Mouse (Mus musculus) urinary bladder, postnatal 36 days (tissue): ENCODE results near the gene Mpp2.

Experiments used
- DNase-seq, 2 experiments: peaks; one replicate each; pipeline ENCODE4 v3.0.0; 2022; ENCODE audit warnings: low spot score in 2 of 2, mixed read lengths in 1 of 2

Gene Mpp2

GRCm38 (mm10) chr11:102087931-102088898, at the start of gene Mpp2:
Gene Mpp2 (minus strand): TSS chr11:102088515.
- DNase-seq: peak; percentile 62 to 75

GRCm38 (mm10) chr11:102137625-102138446, 49.5 kb upstream of the Mpp2 start:
- DNase-seq: no peak

DNA sequence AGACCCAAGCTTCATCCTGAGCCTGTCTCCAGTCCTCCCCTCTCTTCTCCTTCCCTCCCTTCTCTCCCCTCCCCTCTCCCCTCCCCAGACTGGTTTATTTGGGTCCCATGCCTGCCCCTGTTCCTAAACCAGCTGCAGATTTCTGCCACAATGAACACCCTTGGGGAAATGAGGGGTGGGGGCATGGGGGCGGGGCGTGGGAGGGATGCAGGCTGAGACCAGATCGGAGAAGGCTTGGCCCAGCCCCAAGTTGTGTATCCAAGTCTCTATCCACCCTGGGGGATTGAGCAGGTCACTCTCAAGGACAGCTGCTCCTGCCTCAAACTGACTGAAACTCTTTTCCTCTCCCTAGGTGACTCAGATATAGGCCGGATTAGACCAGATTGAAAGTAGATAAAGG, 46.2 kb upstream of the Mpp2 start:
- DNase-seq: no peak

DNA sequence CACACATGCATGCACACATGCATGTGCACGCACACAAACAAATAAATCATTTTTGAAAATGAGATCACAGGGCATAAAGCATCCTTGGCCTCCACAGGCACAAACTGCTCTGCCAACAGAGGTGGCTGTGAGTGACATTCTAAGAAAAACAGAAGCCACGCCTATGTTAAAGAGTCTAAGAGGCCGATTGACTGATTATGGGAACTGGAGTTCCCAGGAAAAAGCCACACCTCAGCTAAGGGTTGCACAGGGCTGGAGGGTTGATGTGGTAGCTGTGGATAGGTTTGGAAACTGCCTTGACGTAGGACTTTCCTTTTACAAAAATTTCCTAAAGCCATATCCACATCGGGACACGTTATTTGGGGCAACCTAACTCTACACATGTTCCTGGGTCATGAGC, 29.1 kb upstream of the Mpp2 start:
- DNase-seq: no peak

- DNase-seq: no peak
Measured at GRCm38 (mm10) chr11:102116241-102116640, 27.9 kb upstream of the Mpp2 start.

GRCm38 (mm10) chr11:102111576-102111975, 23.3 kb upstream of the Mpp2 start:
- DNase-seq: no peak

- DNase-seq: no peak
Measured at GRCm38 (mm10) chr11:102107732-102108131, 19.4 kb upstream of the Mpp2 start, which contains the start of gene Pyy. Gene Pyy (minus strand): TSS chr11:102107832.

DNA sequence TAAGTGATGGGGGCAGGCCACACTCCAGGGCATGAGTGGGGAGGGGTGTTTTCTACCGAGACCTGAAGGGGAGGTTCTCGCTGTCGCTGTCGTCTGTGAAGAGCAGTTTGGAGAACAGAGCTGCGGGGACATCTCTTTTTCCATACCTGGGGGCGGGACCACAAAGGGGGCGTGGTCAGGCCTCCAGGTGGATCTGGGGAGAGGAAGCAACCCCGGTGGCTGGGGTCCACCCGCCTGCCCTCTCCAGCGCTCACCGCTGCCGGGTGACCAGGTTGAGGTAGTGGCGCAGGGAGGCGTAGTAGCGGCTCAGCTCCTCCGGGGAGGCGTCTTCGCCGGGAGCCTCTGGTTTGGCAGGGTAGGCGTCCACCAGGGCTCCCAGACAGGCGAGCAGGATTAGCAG, 18.6 kb upstream of the Mpp2 start:
- no peak for DNase-seq

- DNase-seq: peak; percentile 23 to 53
Measured at GRCm38 (mm10) chr11:102102485-102103258, 14.4 kb upstream of the Mpp2 start.

- no peak for DNase-seq
Measured at GRCm38 (mm10) chr11:102101219-102101618, 12.9 kb upstream of the Mpp2 start, which contains the start of gene Ppy. Gene Ppy (minus strand): TSS chr11:102101319.

GRCm38 (mm10) chr11:102096887-102097391, 8.6 kb upstream of the Mpp2 start:
- DNase-seq: peak; percentile 55 to 77

GRCm38 (mm10) chr11:102096446-102096845, 8.1 kb upstream of the Mpp2 start:
- DNase-seq: no peak

GRCm38 (mm10) chr11:102095676-102096075, 7.4 kb upstream of the Mpp2 start:
- no peak for DNase-seq

DNA sequence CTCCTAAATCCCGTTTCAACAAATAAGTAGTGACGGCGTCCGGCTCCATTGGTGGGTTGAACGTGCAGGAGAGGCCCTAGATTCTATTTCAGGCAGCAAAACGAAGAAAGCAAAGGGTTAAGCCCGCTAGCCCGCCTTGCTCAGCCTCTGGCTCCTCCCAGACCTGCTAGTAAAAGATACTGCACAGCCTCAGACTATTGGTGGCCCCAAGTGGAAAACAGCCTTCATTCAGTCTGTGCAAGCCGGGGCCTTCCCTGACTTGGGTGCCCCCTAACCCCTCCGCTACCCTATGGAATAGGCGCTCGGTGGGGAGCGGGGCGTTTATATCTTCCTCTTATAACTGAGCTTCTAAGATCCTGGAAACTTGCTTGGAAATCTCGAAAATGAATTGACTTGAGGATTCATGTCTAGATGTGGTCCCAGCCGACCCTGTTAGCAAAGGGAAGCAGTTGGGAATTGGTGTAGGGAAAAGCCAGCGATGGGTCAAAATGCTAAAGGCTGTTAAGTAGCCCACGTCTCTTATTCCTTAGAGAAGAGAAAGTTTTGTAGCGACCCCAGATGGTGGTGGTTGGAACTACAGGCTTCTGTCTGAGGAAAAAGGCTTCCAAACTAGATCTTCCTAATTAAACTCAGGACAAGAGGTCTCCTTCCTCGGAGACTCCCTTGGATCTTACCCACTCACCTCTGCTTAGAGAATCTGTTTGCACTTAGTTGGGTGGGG, 933 bp upstream of the Mpp2 start:
- peak; percentile 56 to 64 for DNase-seq

DNA sequence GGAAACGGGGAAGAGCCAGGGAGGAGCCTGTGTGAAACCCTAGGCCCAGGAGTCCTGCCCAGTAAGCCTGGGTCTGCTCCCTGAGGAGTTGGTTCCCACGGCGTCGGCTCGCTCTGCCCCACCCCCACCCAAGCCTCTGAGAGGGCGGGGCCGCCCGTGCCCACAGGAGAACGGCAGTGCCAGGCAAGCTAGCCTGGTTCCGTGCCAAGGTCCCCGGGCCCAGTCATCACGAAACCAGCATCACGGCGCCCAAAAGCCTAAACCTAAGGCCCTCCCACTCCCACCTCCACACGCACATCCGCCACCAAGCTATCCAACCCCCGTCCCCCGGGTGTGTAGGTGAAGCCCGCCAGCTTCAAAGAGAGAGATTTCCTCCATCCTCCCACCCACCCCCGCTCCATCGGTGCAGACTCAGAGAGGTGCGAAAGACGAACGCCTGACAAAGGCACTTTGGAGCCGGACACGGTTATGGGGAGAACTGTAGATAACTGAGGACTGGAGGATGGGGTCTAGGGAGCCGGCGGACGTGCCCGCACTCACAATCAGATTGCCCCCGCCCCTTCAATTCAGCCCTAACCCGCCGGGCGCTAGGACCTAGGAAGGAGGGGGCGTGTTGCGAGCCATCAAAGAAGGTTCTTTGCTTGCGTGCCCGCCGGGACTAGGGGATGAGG, 1.1 kb downstream of the Mpp2 start:
- peak; percentile 71 to 82 for DNase-seq

- DNase-seq: no peak
Measured at GRCm38 (mm10) chr11:102086331-102086730, 2.0 kb downstream of the Mpp2 start.

DNA sequence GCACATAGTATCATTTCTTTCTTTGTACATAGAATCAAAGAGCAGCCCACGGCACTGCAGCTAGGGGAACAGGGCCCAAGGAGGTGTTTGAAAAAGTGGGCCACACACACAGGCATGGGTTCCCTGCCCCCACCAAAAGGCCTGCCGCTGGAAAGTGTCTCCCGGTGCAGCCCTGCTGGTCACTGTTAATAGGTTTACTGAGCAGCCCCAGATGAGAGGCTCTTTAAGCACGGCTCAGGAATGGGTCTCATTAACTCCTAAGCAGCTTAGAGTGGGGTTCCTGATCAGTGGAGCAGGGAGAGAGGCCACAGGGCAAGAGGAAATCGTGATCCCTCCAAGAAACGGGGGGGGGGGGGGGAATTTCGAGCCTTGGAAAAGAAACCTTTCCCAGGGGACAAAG, 4.2 kb downstream of the Mpp2 start:
- DNase-seq: no peak

DNA sequence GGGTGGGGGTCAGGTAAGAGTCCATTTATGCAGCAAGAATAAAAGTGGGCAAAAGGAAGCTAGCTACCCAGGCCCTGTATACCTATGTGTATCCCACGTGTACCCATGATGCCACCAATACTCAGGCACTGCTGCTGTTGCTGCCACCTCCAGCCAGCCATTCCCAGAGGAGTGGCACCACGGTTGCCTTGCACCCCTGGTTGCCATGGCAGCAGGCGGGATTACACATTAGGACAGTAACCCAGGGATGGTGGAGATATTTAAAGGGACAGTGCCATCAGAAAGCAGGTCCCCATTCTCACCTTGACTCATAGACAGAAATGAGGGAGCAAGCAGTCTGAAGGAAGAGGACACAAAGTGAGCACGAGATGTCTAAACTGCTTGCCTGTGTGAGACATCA, 5.1 kb downstream of the Mpp2 start:
- DNase-seq: no peak

GRCm38 (mm10) chr11:102082322-102082721, 6.0 kb downstream of the Mpp2 start:
- peak; percentile 28 to 63 for DNase-seq

DNA sequence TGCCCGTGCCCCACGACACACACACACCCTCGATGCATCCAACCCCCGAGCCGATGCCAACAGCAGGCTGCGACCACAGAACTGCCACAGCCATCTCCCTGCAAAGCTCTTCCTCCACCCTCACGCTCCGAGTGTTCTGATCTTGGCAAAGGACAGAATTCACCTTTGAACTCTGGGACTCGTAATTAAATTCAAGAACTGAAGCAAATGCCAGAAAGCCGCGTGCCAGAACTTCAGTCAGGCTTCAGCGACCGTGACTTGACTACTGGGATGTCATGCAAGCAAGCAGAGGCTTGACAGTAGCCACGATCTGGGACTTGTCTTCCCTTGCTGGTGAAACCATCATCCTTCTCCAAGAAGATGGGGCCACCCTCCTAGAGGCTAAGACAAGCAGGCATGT, 14.6 kb downstream of the Mpp2 start:
- no peak for DNase-seq
